Mouse (Mus musculus) spleen, adult 2 months (tissue): ENCODE measurements at regions not wholly inside any gene's neighbourhood (a gene's known extent, or its start where the extent isn't known, plus 50 kb on each side); places are given as distances from the start of the nearest gene placed in this dataset.
A peak's percentile ranks its signal among the peaks of the same experiment; 100 is the strongest.
"Not testable (repeated sequence)": the region's sequence is repeated elsewhere in the genome, so short reads cannot be mapped to it uniquely, and the experiment has no call there.

Experiments used
- DNase-seq, 2 experiments: peaks; one replicate each; pipeline versions ENCODE4 v3.0.0 to v3.0.0-alpha.2; 2012 to 2021; ENCODE audit warnings: low spot score in 2 of 2, low read depth in 1 of 2
- H3K27ac ChIP-seq: fragments of 200-500 bp; 2 replicates; pipeline ENCODE4 v1.5.1; 2012; ENCODE audit warnings: low read length, inconsistent platforms; ENCODE audit not compliant: insufficient read depth
- H3K27me3 ChIP-seq: fragments of 200-500 bp; 2 replicates; pipeline ENCODE4 v1.6.1; 2012; ENCODE audit warnings: mild to moderate bottlenecking, moderate library complexity, low read length, inconsistent platforms; ENCODE audit not compliant: control insufficient read depth, insufficient read depth
- H3K36me3 ChIP-seq: fragments of 200-500 bp; 2 replicates; pipeline ENCODE4 v1.6.1; 2012; ENCODE audit warnings: mild to moderate bottlenecking, low read length, inconsistent platforms; ENCODE audit not compliant: control insufficient read depth, insufficient read depth
- H3K4me1 ChIP-seq: fragments of 200-500 bp; 2 replicates; pipeline ENCODE4 v1.6.1; 2011; ENCODE audit warnings: inconsistent platforms; ENCODE audit not compliant: control insufficient read depth, insufficient read depth, insufficient read length
- H3K4me3 ChIP-seq: fragments of 200-500 bp; 2 replicates; pipeline ENCODE4 v1.5.1; 2011; ENCODE audit warnings: mild to moderate bottlenecking, inconsistent platforms; ENCODE audit not compliant: insufficient read depth, insufficient read length; ENCODE audit errors: extremely low read depth
- CTCF ChIP-seq: fragments of 200-500 bp; IDR thresholded peaks from 2 replicates; pipeline ENCODE4 v1.5.1; 2011; ENCODE audit warnings: mild to moderate bottlenecking, inconsistent platforms; ENCODE audit not compliant: insufficient read depth, insufficient read length, insufficient replicate concordance; ENCODE audit errors: extremely low read depth
- POLR2A ChIP-seq: fragments of 200-500 bp; IDR thresholded peaks from 2 replicates; pipeline ENCODE4 v1.6.1; 2011; ENCODE audit warnings: low read depth, low read length, inconsistent platforms
- WGBS: fragments of 180-500 bp; shearing (Covaris S2); methylation state at CpG from one replicate; pipeline ENCODE4 v1.1.7; 2018; 5-methylcytosine and 5-hydroxymethylcytosine counted together

DNA sequence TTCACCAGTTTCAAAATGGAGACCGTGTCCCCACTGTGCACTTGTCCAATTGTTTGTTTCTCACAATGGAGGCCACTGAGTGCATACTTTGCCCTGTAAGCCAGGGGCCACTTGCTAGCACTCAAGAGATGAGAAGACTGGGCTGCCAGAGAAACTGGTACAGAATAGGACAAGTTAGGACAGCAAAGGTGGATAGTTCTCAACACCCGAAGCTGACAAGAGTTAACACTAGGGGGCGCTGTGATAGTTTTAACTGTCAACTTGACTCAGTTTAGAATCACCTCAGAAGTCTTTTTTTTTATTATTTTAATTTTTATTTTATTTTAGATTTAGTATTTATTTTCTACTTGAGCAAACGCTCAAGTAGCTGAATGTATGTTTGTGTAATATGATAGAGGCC is 188.2 kb upstream of the Asap2 start:
- H3K27me3 ChIP-seq, H3K4me3 ChIP-seq, H3K4me1 ChIP-seq, H3K36me3 ChIP-seq, DNase-seq, H3K27ac ChIP-seq: not testable (repeated sequence)
- WGBS: 81% methylated on average over 4 of the region's 4 CpGs

DNA sequence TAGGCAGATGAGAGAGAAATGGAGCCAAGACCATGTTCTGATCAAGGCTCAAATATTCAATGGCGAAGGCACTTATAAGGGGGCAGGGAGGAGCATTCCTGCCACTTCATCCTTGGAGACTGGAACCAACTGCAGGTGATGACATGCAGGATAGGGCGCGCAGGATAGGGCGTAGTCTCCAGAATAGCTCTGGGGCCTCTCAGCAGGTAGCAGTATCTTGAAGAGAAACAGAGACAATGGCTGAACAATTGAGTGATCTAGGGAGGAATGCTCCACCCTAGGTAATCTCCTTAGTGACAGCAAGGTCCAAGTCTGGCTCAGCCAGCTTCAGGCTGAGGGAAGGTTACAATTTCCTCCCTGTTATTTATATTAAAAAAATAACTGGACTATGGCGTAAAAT is 184.8 kb upstream of the Asap2 start:
- WGBS: 92% methylated on average over 5 of the region's 5 CpGs
- H3K27me3 ChIP-seq, H3K4me3 ChIP-seq, DNase-seq, H3K4me1 ChIP-seq, H3K36me3 ChIP-seq, H3K27ac ChIP-seq: not testable (repeated sequence)

DNA sequence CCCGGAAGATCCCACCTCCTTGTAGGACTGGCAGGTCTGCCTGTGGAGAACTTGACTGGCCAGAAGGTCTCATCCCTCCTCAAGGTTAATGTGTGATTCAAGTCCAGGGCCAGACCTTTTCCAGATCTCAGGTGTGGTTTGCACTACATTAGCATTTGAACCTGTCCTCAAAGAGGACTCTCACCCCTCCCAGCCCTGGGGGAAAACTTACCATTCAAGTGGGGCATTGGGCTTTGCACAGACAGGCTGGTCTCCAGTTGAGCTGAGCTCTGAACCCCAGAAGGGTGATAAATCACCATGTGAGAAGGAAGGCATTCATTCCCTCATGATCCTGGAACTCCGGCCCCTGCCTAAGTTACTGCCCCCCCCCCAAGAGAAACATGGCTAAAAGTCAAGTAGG is 183.6 kb upstream of the Asap2 start:
- no peaks in the 10 kb centered on the region for H3K36me3 ChIP-seq
- H3K4me1 ChIP-seq: no peaks in the 10 kb centered on the region
- H3K4me3 ChIP-seq: no peak overlapping the region
- DNase-seq: no peak
- WGBS: 94% methylated on average over 2 of the region's 2 CpGs
- no peaks in the 10 kb centered on the region for H3K27me3 ChIP-seq
- no peak for TF ChIP-seq POLR2A
- TF ChIP-seq CTCF: no peak
- H3K27ac ChIP-seq: no peak overlapping the region

DNA sequence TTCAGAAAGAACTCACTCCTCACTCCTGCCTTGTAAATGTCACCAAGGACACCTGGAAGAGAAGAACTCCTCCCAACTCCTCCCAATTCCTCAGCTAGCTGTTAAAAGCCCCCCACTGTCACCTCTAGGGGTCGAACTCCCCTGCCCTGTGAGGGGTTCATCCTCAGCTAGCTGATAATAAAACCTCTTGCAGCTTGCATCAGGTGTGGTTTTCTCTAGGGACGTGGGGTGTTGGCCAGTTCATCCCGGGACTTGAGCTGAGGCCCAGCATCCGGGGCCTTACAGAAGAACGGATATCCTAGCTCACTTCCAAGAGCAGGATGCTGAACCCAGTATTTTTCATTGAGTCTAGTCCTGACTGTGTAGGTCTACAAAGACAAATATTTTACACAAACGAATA is 176.4 kb upstream of the Asap2 start:
- not testable (repeated sequence) for H3K36me3 ChIP-seq, DNase-seq, H3K4me3 ChIP-seq, H3K4me1 ChIP-seq, H3K27ac ChIP-seq, H3K27me3 ChIP-seq
- WGBS: 82% methylated on average over 6 of the region's 6 CpGs

DNA sequence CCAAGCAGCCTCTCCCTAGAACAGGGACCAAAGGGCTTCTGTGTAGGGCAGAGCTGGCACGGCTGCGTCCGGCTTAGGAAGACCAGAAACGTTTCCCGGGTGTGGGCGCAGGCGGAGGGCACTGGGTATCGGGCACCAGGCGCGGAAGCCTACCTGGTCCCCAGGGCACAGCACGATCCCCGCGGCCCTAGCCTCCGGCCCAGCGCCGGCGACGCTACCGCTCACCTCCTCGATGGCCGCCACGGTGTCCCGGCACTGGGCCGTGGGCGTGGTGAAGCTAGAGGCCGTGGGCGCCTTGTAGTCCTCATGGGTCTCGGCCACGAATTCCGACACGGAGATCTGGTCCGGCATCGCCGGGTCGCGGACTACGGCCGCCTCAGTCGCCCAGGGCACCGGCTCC is 175.1 kb upstream of the Asap2 start:
- not testable (repeated sequence) for H3K4me1 ChIP-seq, H3K27ac ChIP-seq, H3K27me3 ChIP-seq, H3K36me3 ChIP-seq, DNase-seq
- 35% methylated on average over 40 of the region's 40 CpGs for WGBS
- H3K4me3 ChIP-seq: peak overlapping the region; percentile 14; the same call in 1 of the 2 replicates

DNA sequence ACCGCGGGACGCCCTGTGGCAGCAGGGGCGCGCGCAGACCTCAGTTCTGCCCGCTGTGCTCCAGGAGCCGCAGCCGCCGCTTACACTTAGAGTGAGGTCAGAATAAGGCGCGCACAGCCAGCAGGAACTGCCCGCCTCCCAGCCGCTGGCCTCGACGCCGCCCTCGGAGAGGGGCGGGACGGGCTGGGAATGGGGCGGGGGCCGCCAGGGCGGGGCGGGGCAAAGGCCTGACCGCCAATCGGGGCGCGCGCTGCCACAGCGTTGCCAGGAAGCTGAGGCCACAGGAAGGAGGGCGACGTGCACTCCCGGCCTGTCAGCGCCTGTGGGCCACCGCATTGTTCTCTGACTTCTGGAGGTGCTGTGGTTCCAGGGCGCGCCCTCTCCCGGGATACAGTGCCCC is 174.7 kb upstream of the Asap2 start:
- H3K27ac ChIP-seq: no peak overlapping the region
- peak overlapping the region; percentile 27; the same call in 1 of the 2 replicates for H3K4me3 ChIP-seq
- H3K4me1 ChIP-seq: no peaks in the 10 kb centered on the region
- no peak for DNase-seq
- no peaks in the 10 kb centered on the region for H3K27me3 ChIP-seq
- no peaks in the 10 kb centered on the region for H3K36me3 ChIP-seq
- no peak for TF ChIP-seq CTCF
- no peak for TF ChIP-seq POLR2A
- WGBS: 20% methylated on average over 32 of the region's 38 CpGs

DNA sequence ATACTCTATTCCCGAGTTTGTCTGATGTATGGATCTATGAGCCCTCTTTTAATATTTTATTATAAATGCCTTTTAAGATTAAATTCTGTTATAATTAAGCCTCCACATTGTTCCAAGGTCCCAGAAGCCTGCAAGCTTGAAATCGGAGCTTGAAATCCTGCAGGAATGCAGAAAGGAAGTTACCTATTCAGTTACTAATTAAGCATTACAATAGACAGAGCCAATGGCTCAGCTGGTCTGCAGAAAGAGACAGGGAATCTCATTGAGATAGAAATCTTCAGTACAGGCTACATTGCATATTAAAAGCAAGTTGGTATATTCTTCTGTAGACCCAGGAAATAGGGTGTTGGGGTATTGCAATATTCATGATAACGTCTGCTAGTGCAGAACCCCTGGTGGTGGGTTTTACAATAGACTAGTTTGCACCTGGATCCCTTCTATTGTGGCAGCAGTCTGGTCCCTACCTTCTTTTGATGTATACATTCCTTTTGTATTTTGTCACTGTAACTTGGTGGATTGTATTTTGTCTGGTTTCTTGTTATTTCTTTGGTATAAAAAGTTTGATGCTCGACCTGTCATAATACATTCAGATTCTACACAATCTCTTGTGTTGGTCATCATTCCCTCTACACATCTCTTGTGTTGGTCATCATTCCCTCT is 146.5 kb upstream of the Asap2 start:
- DNase-seq, H3K36me3 ChIP-seq, H3K27me3 ChIP-seq, H3K4me1 ChIP-seq, H3K4me3 ChIP-seq, H3K27ac ChIP-seq: not testable (repeated sequence)
- 70% methylated on average over 4 of the region's 4 CpGs for whole genome bisulfite sequencing

DNA sequence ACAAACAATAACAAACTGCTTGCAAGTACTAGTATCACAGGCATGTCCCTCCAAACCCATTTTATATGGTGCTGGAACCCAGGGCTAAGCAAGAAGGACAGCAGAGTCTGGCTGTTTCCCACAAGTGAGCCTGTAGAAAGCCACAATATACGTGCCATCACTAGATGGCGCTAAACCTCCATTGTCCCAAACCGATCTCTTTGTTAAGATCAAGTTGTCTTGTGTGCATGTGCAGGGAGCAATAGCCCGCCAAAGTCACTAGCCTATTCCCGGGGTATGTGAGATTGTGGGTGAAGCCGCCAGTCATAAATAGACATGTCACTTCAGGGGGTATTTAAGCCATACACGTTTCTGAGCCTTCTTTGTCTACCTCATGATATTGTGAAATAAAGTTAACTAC is 145.4 kb upstream of the Asap2 start:
- not testable (repeated sequence) for H3K27me3 ChIP-seq, H3K27ac ChIP-seq, DNase-seq, H3K36me3 ChIP-seq, H3K4me3 ChIP-seq, H3K4me1 ChIP-seq
- 54% methylated on average over 7 of the region's 7 CpGs for WGBS
